Mouse (Mus musculus) forebrain, embryonic 11.5 days (tissue): ENCODE measurements at regions not wholly inside any gene's neighbourhood (a gene's known extent, or its start where the extent isn't known, plus 50 kb on each side); places are given as distances from the start of the nearest gene placed in this dataset.

Experiments used
- ATAC-seq: fragments of 200-750 bp; cut with Nextera tagmentation; replicated peaks from 2 replicates; pipeline ENCODE4 v1.8.0; 2017; ENCODE audit warnings: moderate TSS enrichment; ENCODE audit not compliant: low FRiP score
- DNase-seq: peaks from one replicate; pipeline ENCODE4 v3.0.0-alpha.2; 2017; ENCODE audit warnings: low spot score
- H3K27ac ChIP-seq: fragments of 300-500 bp; sonication (generic); 2 replicates; pipeline ENCODE4 v1.5.1; 2014; ENCODE audit warnings: low read depth, low read length
- H3K27me3 ChIP-seq: fragments of 300-500 bp; sonication (generic); 2 replicates; pipeline ENCODE4 v1.6.1; 2014; ENCODE audit warnings: mild to moderate bottlenecking, low read length, mixed read lengths; ENCODE audit not compliant: control insufficient read depth, insufficient read depth
- H3K36me3 ChIP-seq: fragments of 300-500 bp; sonication (generic); 2 replicates; pipeline ENCODE4 v1.6.1; 2014; ENCODE audit warnings: mild to moderate bottlenecking, low read length, moderate library complexity, mixed read lengths; ENCODE audit not compliant: control insufficient read depth, insufficient read depth
- H3K4me1 ChIP-seq: fragments of 300-500 bp; sonication (generic); replicated peaks from 2 replicates; pipeline ENCODE4 v1.6.1; 2014; ENCODE audit warnings: low read length, mixed read lengths; ENCODE audit not compliant: control insufficient read depth, insufficient read depth
- H3K4me2 ChIP-seq: fragments of 300-500 bp; sonication (generic); 2 replicates; pipeline ENCODE4 v1.6.1; 2014; ENCODE audit warnings: low read depth, mild to moderate bottlenecking, low read length, moderate library complexity, mixed read lengths; ENCODE audit not compliant: severe bottlenecking
- H3K4me3 ChIP-seq: fragments of 300-500 bp; sonication (generic); 2 replicates; pipeline ENCODE4 v1.5.1; 2014; ENCODE audit warnings: low read depth, low read length
- H3K9ac ChIP-seq: fragments of 300-500 bp; sonication (generic); 2 replicates; pipeline ENCODE4 v1.6.1; 2014; ENCODE audit warnings: low read length
- H3K9me3 ChIP-seq: fragments of 300-500 bp; sonication (generic); 2 replicates; pipeline ENCODE4 v1.6.1; 2016; ENCODE audit warnings: low read length, mixed read lengths; ENCODE audit not compliant: control insufficient read depth
- WGBS: fragments of 180-500 bp; shearing (Covaris S2); extraction: QIAGEN DNeasy Blood & Tissue Kit; methylation state at CpG from one replicate; pipeline ENCODE4 v1.1.7; 2014; 5-methylcytosine and 5-hydroxymethylcytosine counted together

DNA sequence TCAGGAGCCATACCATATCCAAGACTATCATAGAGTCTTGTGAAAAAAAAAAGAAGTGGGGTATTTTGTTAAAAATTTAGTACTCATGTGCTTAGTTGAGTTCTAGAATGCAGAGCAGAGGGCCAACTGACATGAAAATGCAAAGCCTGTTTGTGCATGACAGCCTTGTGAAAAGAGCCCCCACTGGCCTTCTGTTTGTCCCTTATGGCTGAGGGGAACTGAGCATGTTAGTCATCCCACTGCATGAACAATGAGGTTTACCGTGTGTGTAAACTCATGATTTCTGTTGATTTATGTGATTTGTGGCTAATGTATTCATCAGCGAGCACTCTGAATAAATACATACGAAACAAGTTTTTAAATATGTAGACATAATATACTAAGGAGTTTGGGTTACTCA is 266.1 kb upstream of the Nox3 start:
- H3K36me3 ChIP-seq, result no peaks in the 10 kb centered on the region
- H3K27me3 ChIP-seq, result no peaks in the 10 kb centered on the region
- ATAC-seq (no peak), DNase-seq (no peak)
- no peaks in the 10 kb centered on the region for H3K9me3 ChIP-seq
- H3K27ac ChIP-seq, result no peak overlapping the region
- WGBS, result 90% methylated on average over 3 of the region's 3 CpGs
- H3K4me2 ChIP-seq, result no peak overlapping the region
- no peak overlapping the region for H3K4me3 ChIP-seq
- H3K9ac ChIP-seq, result no peak overlapping the region
- no peaks in the 10 kb centered on the region for H3K4me1 ChIP-seq

DNA sequence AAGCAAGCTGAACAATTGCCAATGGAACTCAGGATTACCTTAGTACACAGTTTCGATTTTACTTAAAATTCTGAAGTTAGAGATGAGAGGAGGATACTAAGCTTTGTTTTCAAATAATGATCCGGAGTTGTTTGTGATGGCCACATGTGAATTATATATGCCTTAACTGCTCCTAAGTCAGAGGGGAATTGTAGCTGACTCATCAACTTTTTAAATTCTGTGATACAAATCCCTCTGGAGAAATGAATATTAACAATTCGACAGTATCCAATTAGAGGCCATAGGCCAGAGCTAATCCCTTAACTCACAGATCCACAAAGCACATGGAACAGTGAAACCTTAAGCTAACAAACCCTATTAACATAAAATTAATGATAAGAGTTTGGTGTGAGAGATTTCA is 250.5 kb upstream of the Nox3 start:
- no peaks in the 10 kb centered on the region for H3K27me3 ChIP-seq
- no peaks in the 10 kb centered on the region for H3K36me3 ChIP-seq
- no peak for ATAC-seq
- no peak overlapping the region for H3K4me2 ChIP-seq
- H3K9ac ChIP-seq, result no peak overlapping the region
- no peaks in the 10 kb centered on the region for H3K4me1 ChIP-seq
- no peak overlapping the region for H3K4me3 ChIP-seq
- no peak overlapping the region for H3K27ac ChIP-seq
- WGBS, result 89% methylated on average over 3 of the region's 3 CpGs
- no peak for DNase-seq
- no peaks in the 10 kb centered on the region for H3K9me3 ChIP-seq

- WGBS, result 91% methylated on average over 4 of the region's 4 CpGs
- ATAC-seq (no peak), DNase-seq (no peak)
- H3K27ac ChIP-seq, result no peak overlapping the region
- no peak overlapping the region for H3K9ac ChIP-seq
- H3K4me3 ChIP-seq, result no peak overlapping the region
- H3K27me3 ChIP-seq, result no peaks in the 10 kb centered on the region
- no peaks in the 10 kb centered on the region for H3K36me3 ChIP-seq
- 0 out of 2 replicates have a peak, but pooled peaks cover 4% of the 10 kb centered on the region for H3K4me1 ChIP-seq
- no peaks in the 10 kb centered on the region for H3K9me3 ChIP-seq
- H3K4me2 ChIP-seq, result no peak overlapping the region
Observed at GRCm38 (mm10) chr17:3936361-3936760, 240.3 kb upstream of the Nox3 start.

DNA sequence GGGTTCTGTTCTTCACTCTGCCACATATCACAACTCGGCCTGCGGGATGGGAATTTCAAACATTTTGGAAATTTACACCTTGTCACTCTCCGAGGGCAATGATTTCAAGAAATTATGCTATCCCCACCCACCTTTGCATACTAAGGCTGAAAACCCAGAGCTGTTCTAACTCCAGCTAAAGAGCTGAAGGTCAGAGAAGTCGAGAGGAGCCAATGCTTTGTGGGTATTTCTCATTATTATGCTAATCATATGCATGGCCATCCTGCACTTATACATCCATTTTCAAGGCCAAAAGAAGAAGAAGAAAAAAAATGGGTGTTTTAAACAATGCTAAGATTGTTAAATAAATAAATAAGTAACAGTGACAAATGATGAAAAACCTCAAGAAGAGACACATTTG is 237.1 kb upstream of the Nox3 start:
- 0 out of 2 replicates have a peak, but pooled peaks cover 4% of the 10 kb centered on the region for H3K4me1 ChIP-seq
- H3K36me3 ChIP-seq, result no peaks in the 10 kb centered on the region
- no peak overlapping the region for H3K4me2 ChIP-seq
- ATAC-seq (no peak), DNase-seq (no peak)
- 59% methylated on average over 4 of the region's 4 CpGs for WGBS
- no peak overlapping the region for H3K4me3 ChIP-seq
- H3K9me3 ChIP-seq, result no peaks in the 10 kb centered on the region
- H3K9ac ChIP-seq, result no peak overlapping the region
- no peaks in the 10 kb centered on the region for H3K27me3 ChIP-seq
- no peak overlapping the region for H3K27ac ChIP-seq

GRCm38 (mm10) chr17:3932071-3932470 is 236.0 kb upstream of the Nox3 start:
- no peaks in the 10 kb centered on the region for H3K36me3 ChIP-seq
- 75% methylated on average over 5 of the region's 5 CpGs for WGBS
- H3K4me3 ChIP-seq, result no peak overlapping the region
- DNase-seq (no peak), ATAC-seq (no peak)
- 0 out of 2 replicates have a peak, but pooled peaks cover 4% of the 10 kb centered on the region for H3K4me1 ChIP-seq
- H3K27ac ChIP-seq, result no peak overlapping the region
- no peak overlapping the region for H3K9ac ChIP-seq
- H3K4me2 ChIP-seq, result no peak overlapping the region
- H3K27me3 ChIP-seq, result no peaks in the 10 kb centered on the region
- no peaks in the 10 kb centered on the region for H3K9me3 ChIP-seq

- Histone ChIP-seq H3K27me3 (no peaks in the 10 kb centered on the region), H3K4me2 (no peak overlapping the region), H3K4me3 (no peak overlapping the region), H3K9ac (no peak overlapping the region), H3K27ac (no peak overlapping the region), H3K9me3 (no peaks in the 10 kb centered on the region), H3K4me1 (no peaks in the 10 kb centered on the region), H3K36me3 (no peaks in the 10 kb centered on the region)
- 87% methylated on average over 4 of the region's 4 CpGs for WGBS
- DNase-seq (no peak), ATAC-seq (no peak)
Observed at GRCm38 (mm10) chr17:3927106-3927505, 231.0 kb upstream of the Nox3 start.

GRCm38 (mm10) chr17:3920282-3920681 is 224.2 kb upstream of the Nox3 start:
- DNase-seq (no peak), ATAC-seq (no peak)
- Histone ChIP-seq H3K4me2 (no peak overlapping the region), H3K36me3 (no peaks in the 10 kb centered on the region), H3K9ac (no peak overlapping the region), H3K4me1 (no peaks in the 10 kb centered on the region), H3K27me3 (no peaks in the 10 kb centered on the region), H3K4me3 (no peak overlapping the region), H3K27ac (no peak overlapping the region), H3K9me3 (no peaks in the 10 kb centered on the region)

- Histone ChIP-seq H3K9me3 (no peaks in the 10 kb centered on the region), H3K4me2 (no peak overlapping the region), H3K4me1 (no peaks in the 10 kb centered on the region), H3K4me3 (no peak overlapping the region), H3K9ac (no peak overlapping the region), H3K27me3 (no peaks in the 10 kb centered on the region), H3K36me3 (no peaks in the 10 kb centered on the region), H3K27ac (no peak overlapping the region)
- DNase-seq (no peak), ATAC-seq (no peak)
- WGBS, result 84% methylated on average over 3 of the region's 3 CpGs
Observed at GRCm38 (mm10) chr17:3892826-3893225, 196.8 kb upstream of the Nox3 start.

- 59% methylated on average over 1 of the region's 1 CpGs for WGBS
- no peaks in the 10 kb centered on the region for H3K4me1 ChIP-seq
- H3K4me3 ChIP-seq, result no peak overlapping the region
- DNase-seq (no peak), ATAC-seq (no peak)
- no peak overlapping the region for H3K9ac ChIP-seq
- no peaks in the 10 kb centered on the region for H3K27me3 ChIP-seq
- no peak overlapping the region for H3K4me2 ChIP-seq
- H3K36me3 ChIP-seq, result no peaks in the 10 kb centered on the region
- no peaks in the 10 kb centered on the region for H3K9me3 ChIP-seq
- H3K27ac ChIP-seq, result no peak overlapping the region
Observed at GRCm38 (mm10) chr17:3883146-3883545, 187.1 kb upstream of the Nox3 start.
